Mouse (Mus musculus) ES-Bruce4 (cell line): Measurements from ENCODE around the gene Mettl21a.

Experiments used
- CTCF ChIP-seq: IDR thresholded peaks from one replicate; pipeline ENCODE4 v1.8.1; 2011; ENCODE audit warnings: low read depth, low read length
- EP300 ChIP-seq: IDR thresholded peaks from 2 replicates; pipeline ENCODE4 v1.6.1; 2011; ENCODE audit warnings: low read depth, low read length; ENCODE audit not compliant: insufficient read depth
- POLR2A ChIP-seq: IDR thresholded peaks from one replicate; pipeline ENCODE4 v1.8.1; 2011; ENCODE audit warnings: low read length; ENCODE audit not compliant: insufficient read depth

DNA sequence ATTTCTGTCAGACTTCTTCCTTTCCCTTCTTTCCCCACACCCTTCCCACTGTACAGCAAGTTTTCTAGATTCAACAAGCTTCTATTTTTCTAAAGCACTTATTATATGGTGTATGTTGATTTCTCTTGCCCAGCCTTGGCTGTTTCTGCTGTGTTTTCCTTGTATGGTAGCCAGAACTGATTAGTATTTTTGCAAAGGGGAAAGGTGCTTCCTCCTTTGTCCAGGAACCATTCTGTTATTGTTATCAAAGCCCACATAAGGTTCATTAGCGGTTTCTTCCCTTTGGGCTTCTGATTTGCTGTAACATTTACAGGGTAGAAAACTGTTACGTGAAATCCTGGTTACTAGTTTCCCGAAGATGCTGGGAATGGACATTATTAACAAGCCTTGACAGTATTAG lies 56.9 kb downstream of the Mettl21a start:
- TF ChIP-seq EP300 (no peak), CTCF (no peak), POLR2A (no peak)
